Mouse (Mus musculus): ENCODE data around the gene Defa17.
"Not testable (repeated sequence)": the region's sequence is repeated elsewhere in the genome, so short reads cannot be mapped to it uniquely, and the experiment has no call there.

Gene Defa17

DNA sequence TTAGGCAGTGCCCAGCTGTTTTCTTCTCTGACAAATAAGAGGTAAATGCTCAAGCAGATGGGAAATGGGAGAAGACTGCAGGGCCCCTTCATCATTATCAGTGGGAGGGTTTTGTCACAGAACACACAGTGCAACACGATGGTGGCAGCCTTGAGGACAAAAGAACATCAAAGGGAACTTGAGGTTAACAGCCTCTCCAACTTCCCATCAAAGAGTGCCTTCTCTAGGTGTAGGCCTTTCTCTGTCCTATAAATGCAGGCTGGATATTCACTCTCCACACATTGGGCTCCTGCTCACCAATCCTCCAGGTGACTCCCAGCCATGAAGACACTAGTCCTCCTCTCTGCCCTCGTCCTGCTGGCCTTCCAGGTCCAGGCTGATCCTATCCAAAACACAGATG lies at the start of gene Defa17:
TSS of gene Defa17 (plus strand) at position 301 of the 400 bp plus-strand sequence.
- not testable (repeated sequence) for DNase-seq (ENCODE audit: low read depth, low spot score)

DNA sequence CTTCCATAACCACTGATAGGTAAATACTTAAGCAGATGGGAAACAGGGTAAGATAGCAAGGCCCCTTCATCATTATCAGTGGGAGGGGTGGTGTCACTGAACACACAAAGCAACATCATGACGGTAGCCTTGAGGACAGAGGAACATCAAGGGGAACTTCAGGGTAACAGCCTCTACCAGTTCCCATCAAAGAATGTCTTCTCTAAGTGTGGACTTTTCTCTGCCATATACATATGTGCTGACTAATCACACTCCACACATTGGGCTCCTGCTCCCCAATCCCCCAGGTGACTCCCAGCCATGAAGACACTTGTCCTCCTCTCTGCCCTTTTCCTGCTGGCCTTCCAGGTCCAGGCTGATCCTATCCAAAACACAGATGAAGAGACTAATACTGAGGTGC lies 37.7 kb upstream of the Defa17 start, which contains the start of gene Defa26:
TSS of gene Defa26 (plus strand) at position 301 of the 400 bp plus-strand sequence.
- not testable (repeated sequence) for DNase-seq (ENCODE audit: low read depth, low spot score)

DNA sequence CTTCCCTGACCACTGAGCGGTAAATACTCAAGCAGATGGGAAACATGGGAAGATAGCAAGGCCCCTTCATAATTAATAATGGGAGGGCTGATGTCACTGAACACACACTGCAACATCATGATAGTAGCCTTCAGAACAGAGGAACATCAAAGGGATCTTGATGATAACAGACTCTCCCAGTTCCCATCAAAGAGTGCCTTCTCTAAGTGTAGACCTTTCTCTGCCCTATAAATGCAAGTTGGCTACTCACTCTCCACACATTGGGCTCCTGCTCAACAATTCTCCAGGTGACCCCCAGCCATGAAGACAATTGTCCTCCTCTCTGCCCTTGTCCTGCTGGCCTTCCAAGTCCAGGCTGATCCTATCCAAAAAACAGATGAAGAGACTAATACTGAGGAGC lies 9.9 kb downstream of the Defa17 start, which contains the start of gene Defa34:
TSS of gene Defa34 (plus strand) at position 301 of the 400 bp plus-strand sequence.
- DNase-seq (ENCODE audit: low read depth, low spot score) = not testable (repeated sequence)

DNA sequence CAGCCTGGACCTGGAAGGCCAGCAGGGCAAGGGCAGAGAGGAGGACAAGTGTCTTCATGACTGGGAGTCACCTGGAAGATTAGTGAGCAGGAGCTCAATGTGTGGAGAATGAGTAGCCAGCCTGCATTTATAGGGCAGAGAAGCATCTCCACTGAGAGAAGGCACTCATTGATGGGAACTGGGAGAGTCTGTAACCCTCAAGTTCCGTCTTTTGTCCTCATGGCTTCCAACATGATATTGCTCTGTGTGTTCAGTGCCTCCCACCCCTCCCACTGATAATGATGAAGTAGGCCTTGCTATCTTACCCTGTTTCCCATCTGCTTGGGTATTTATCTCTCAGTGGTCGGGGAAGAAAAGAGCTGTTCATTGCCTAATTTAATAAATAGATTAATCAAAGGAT lies 48.0 kb downstream of the Defa17 start, which contains the start of gene AY761184:
TSS of gene AY761184 (minus strand) at position 101 of the 400 bp plus-strand sequence.
- not testable (repeated sequence) for DNase-seq (ENCODE audit: low read depth, low spot score)
